ENCODE assay signal across 27 mouse cellular contexts in the genomic region with DNA sequence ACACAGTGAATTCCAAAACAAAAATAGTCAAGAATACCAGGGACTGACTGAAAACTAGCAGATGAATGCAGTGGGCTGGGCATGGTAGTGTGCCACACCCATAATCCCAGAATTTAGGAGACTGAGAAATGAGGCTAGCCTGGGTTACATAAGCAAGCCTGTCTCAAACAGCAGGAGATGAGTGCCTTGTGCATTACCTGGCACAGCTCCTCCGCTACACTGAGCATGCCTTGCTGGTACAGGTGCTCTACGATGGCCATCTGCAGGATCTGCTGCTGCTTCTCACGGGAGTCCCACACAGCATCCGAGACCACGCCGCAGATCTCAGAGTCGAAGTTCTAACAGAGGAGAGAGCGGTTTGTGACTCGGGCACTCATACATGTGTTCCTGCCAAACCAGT. TPM values are rescaled to one million over a fixed set of nuclear protein-coding genes. Genes with fewer than 3 reads are reported as not detected.
DNase-seq lines count a peak whose midpoint lies in the region; ATAC-seq and TF ChIP-seq lines count a peak whose summit lies in the region.
"Had no signal": no experiment of that assay in that cellular context is flagged by ENCODE, and none has a peak within 500 bp of the region (broad histone marks: within the 10 kb centered on the region; RNA-seq: fewer than 3 reads in every experiment).

No protein-coding gene starts in this region.

- no peak overlapping the region for H3K9ac ChIP-seq in intestine, postnatal 0 days (ENCODE audit: low read depth, low read length)
- H3K9ac ChIP-seq: embryonic facial prominence, embryonic 13.5 days; hindbrain, embryonic 14.5 days; limb, embryonic 13.5 days; liver, embryonic 12.5 days; midbrain, embryonic 12.5 days; stomach, embryonic 15.5 days had no signal

- H3K4me3 ChIP-seq in megakaryocyte, embryonic 14.5 days (replicated peaks), result peak overlapping the region; percentile 44
- H3K4me3 ChIP-seq in cortical plate, adult 2 months (ENCODE audit: insufficient read depth, low read length), result no peak overlapping the region
- H3K4me3 ChIP-seq in intestine, postnatal 0 days (ENCODE audit: low read depth, low read length), result no peak overlapping the region
- H3K4me3 ChIP-seq: embryonic facial prominence, embryonic 13.5 days; erythroblast, embryonic 14.5 days; heart, embryonic 10.5 days; limb, embryonic 13.5 days; liver, embryonic 12.5 days; midbrain, embryonic 12.5 days; stomach, embryonic 15.5 days had no signal

- 0 out of 2 replicates have a peak, but pooled peaks have one; percentile 26 for ATAC-seq in cerebellum, adult (ENCODE audit: insufficient number of reproducible peaks, low FRiP score, low TSS enrichment)
- ATAC-seq in megakaryocyte, adult 5-6 weeks (ENCODE audit: poor library complexity, severe bottlenecking), result no peak
- no peak for ATAC-seq in intestine, postnatal 0 days
- ATAC-seq: activated CD4-positive, CD25-positive, alpha-beta regulatory T cell, adult 4 months; forebrain, embryonic 14.5 days; inflammation-experienced regulatory T-cells, adult 6 months; liver, embryonic 12.5 days had no signal

- TF ChIP-seq CTCF in cortical plate, adult 2 months (IDR thresholded peaks at IDR 0.05; ENCODE audit: extremely low read depth, insufficient read depth, low read length), result no peak
- no peak for TF ChIP-seq CTCF in intestine, postnatal 0 days (IDR thresholded peaks at IDR 0.05; ENCODE audit: low read depth)

- H3K36me3 ChIP-seq in megakaryocyte, embryonic 14.5 days (replicated peaks; ENCODE audit: low read length), result peaks cover 84% of the 10 kb centered on the region
- peaks cover 44% of the 10 kb centered on the region for H3K36me3 ChIP-seq in intestine, postnatal 0 days (ENCODE audit: control insufficient read depth, insufficient read depth)

- peak overlapping the region; percentile 67 for H3K27ac ChIP-seq in cortical plate, adult 2 months (ENCODE audit: insufficient read depth, low read length)
- H3K27ac ChIP-seq in intestine, postnatal 0 days (ENCODE audit: low read depth, low read length), result no peak overlapping the region
- H3K27ac ChIP-seq: embryonic facial prominence, embryonic 13.5 days; heart, embryonic 10.5 days; hindbrain, embryonic 14.5 days; kidney, postnatal 0 days; limb, embryonic 13.5 days; liver, embryonic 12.5 days; midbrain, embryonic 12.5 days; stomach, embryonic 15.5 days had no signal

- peaks cover 91% of the 10 kb centered on the region for H3K4me1 ChIP-seq in megakaryocyte, embryonic 14.5 days
- H3K4me1 ChIP-seq in cortical plate, adult 2 months (ENCODE audit: control insufficient read depth, insufficient read depth, low read length), result peaks cover 18% of the 10 kb centered on the region
- H3K4me1 ChIP-seq in intestine, postnatal 0 days (replicated peaks; ENCODE audit: control insufficient read depth, insufficient read depth, low read length), result no peaks in the 10 kb centered on the region
- H3K4me1 ChIP-seq: embryonic facial prominence, embryonic 13.5 days; midbrain, embryonic 12.5 days; stomach, embryonic 15.5 days had no signal

- DNase-seq in cerebellum, postnatal 4 days (ENCODE audit: low spot score in 2 of 2), result no peak
- DNase-seq in layer of hippocampus, adult 11-12 months (ENCODE audit: low spot score), result peak; percentile 56
- no peak for DNase-seq in layer of hippocampus, adult 9-10 months (ENCODE audit: low spot score)
- DNase-seq: adrenal gland, adult 8-10 months; embryo, embryonic 11 days; gastrocnemius, postnatal 10 days; heart, postnatal 4 days; kidney, adult 2 months; lung, adult 18-20 months; lung, postnatal 10 days had no signal

- no peak for TF ChIP-seq POLR2A in cortical plate, adult 2 months (IDR thresholded peaks at IDR 0.05; ENCODE audit: extremely low read depth, insufficient read depth, low read length)

- H3K4me2 ChIP-seq in intestine, postnatal 0 days (replicated peaks; ENCODE audit: low read depth), result no peak overlapping the region
- H3K4me2 ChIP-seq: embryonic facial prominence, embryonic 13.5 days; hindbrain, embryonic 14.5 days; limb, embryonic 13.5 days; liver, embryonic 12.5 days; midbrain, embryonic 12.5 days; stomach, embryonic 15.5 days had no signal

- WGBS in intestine, postnatal 0 days, result 91% methylated on average over 9 of the region's 9 CpGs

- H3K27me3 ChIP-seq in megakaryocyte, embryonic 14.5 days (replicated peaks), result no peaks in the 10 kb centered on the region
- no peaks in the 10 kb centered on the region for H3K27me3 ChIP-seq in intestine, postnatal 0 days (replicated peaks; ENCODE audit: control insufficient read depth, insufficient read depth, low read length)
- H3K27me3 ChIP-seq: embryonic facial prominence, embryonic 13.5 days; limb, embryonic 13.5 days; liver, embryonic 12.5 days; midbrain, embryonic 12.5 days; stomach, embryonic 15.5 days had no signal

- H3K9me3 ChIP-seq in megakaryocyte, embryonic 14.5 days, result no peaks in the 10 kb centered on the region
- no peaks in the 10 kb centered on the region for H3K9me3 ChIP-seq in intestine, postnatal 0 days (ENCODE audit: control insufficient read depth)
- H3K9me3 ChIP-seq: embryonic facial prominence, embryonic 13.5 days; heart, embryonic 10.5 days; limb, embryonic 13.5 days; liver, embryonic 12.5 days; midbrain, embryonic 12.5 days; stomach, embryonic 15.5 days had no signal

RNA-seq across cellular contexts. Expression of gene Nhp2, which starts 7.9 kb away (rescaled TPM):
- polyA plus RNA-seq in megakaryocyte, embryonic 14.5 days (2012; ENCODE audit: insufficient read depth, low replicate concordance), result 44.8 and 144 TPM in 2 replicates
- total RNA-seq in megakaryocyte, adult 5-6 weeks (2015), result 45.3 and 50.5 TPM in 2 replicates
- total RNA-seq in megakaryocyte, adult 5-6 weeks (2017), result 38.1 and 52.6 TPM in 2 replicates
- polyA plus RNA-seq in cortical plate, adult 2 months (2012; rRNA removed), result 73.0 and 78.5 TPM in 2 replicates
- 98.2 and 101 TPM in 2 replicates for polyA plus RNA-seq in intestine, postnatal 0 days (2015; fragmentation: Nextera tagmentation; extraction: Ambion mirVana)

RNA-seq across cellular contexts. Expression of gene Rmnd5b, which starts 8.3 kb away (rescaled TPM):
- polyA plus RNA-seq in megakaryocyte, embryonic 14.5 days (2012; ENCODE audit: insufficient read depth, low replicate concordance), result 12.9 and 15.1 TPM in 2 replicates
- 50.8 and 63.1 TPM in 2 replicates for total RNA-seq in megakaryocyte, adult 5-6 weeks (2015)
- total RNA-seq in megakaryocyte, adult 5-6 weeks (2017), result 19.2 and 35.5 TPM in 2 replicates
- 80.3 and 81.2 TPM in 2 replicates for polyA plus RNA-seq in cortical plate, adult 2 months (2012; rRNA removed)
- polyA plus RNA-seq in intestine, postnatal 0 days (2015; fragmentation: Nextera tagmentation; extraction: Ambion mirVana), result 32.4 and 34.2 TPM in 2 replicates

RNA-seq across cellular contexts. Expression of gene Hnrnpab, which starts 20.8 kb away (rescaled TPM):
- polyA plus RNA-seq in megakaryocyte, embryonic 14.5 days (2012; ENCODE audit: insufficient read depth, low replicate concordance), result 373 and 587 TPM in 2 replicates
- total RNA-seq in megakaryocyte, adult 5-6 weeks (2015), result 319 and 341 TPM in 2 replicates
- 548 and 571 TPM in 2 replicates for total RNA-seq in megakaryocyte, adult 5-6 weeks (2017)
- 98.4 and 100 TPM in 2 replicates for polyA plus RNA-seq in cortical plate, adult 2 months (2012; rRNA removed)
- 181 and 191 TPM in 2 replicates for polyA plus RNA-seq in intestine, postnatal 0 days (2015; fragmentation: Nextera tagmentation; extraction: Ambion mirVana)

RNA-seq across cellular contexts. Expression of gene N4bp3, which starts 23.2 kb away (rescaled TPM):
- 2.5 and 6.0 TPM in 2 replicates for polyA plus RNA-seq in megakaryocyte, embryonic 14.5 days (2012; ENCODE audit: insufficient read depth, low replicate concordance)
- 0.80 and 1.3 TPM in 2 replicates for total RNA-seq in megakaryocyte, adult 5-6 weeks (2015)
- 0.45 and 2.9 TPM in 2 replicates for total RNA-seq in megakaryocyte, adult 5-6 weeks (2017)
- polyA plus RNA-seq in cortical plate, adult 2 months (2012; rRNA removed), result 9.1 and 10.2 TPM in 2 replicates
- 8.5 and 8.8 TPM in 2 replicates for polyA plus RNA-seq in intestine, postnatal 0 days (2015; fragmentation: Nextera tagmentation; extraction: Ambion mirVana)

RNA-seq across cellular contexts. Expression of gene D930048N14Rik, which starts 23.3 kb away (rescaled TPM):
- not detected in 2 replicates for polyA plus RNA-seq in megakaryocyte, embryonic 14.5 days (2012; ENCODE audit: insufficient read depth, low replicate concordance)
- 0.33 and 0.43 TPM in 2 replicates for total RNA-seq in megakaryocyte, adult 5-6 weeks (2015)
- total RNA-seq in megakaryocyte, adult 5-6 weeks (2017), result 0.26 TPM in 1 of 2 replicates, not detected in the other
- polyA plus RNA-seq in cortical plate, adult 2 months (2012; rRNA removed), result 5.3 and 6.0 TPM in 2 replicates
- 1.1 and 1.3 TPM in 2 replicates for polyA plus RNA-seq in intestine, postnatal 0 days (2015; fragmentation: Nextera tagmentation; extraction: Ambion mirVana)
- polyA plus RNA-seq: erythroblast, embryonic 14.5 days had no signal
